Mouse (Mus musculus) brain, embryonic 14.5 days (tissue): ENCODE measurements at regions not wholly inside any gene's neighbourhood (a gene's known extent, or its start where the extent isn't known, plus 50 kb on each side); places are given as distances from the start of the nearest gene placed in this dataset.

Experiments used
- DNase-seq: peaks from one replicate; pipeline ENCODE4 v3.0.0-alpha.2; 2011; ENCODE audit warnings: low read depth
- CTCF ChIP-seq: fragments of 200-500 bp; IDR thresholded peaks from 2 replicates; pipeline ENCODE4 v1.5.1; 2012; ENCODE audit warnings: inconsistent platforms, mild to moderate bottlenecking, moderate library complexity, borderline replicate concordance; ENCODE audit not compliant: insufficient read depth, insufficient read length; ENCODE audit errors: extremely low read depth
- POLR2A ChIP-seq: fragments of 200-500 bp; IDR thresholded peaks from 2 replicates; pipeline ENCODE4 v1.6.1; 2012; ENCODE audit warnings: mild to moderate bottlenecking, inconsistent platforms, borderline replicate concordance; ENCODE audit not compliant: poor library complexity, insufficient read depth, insufficient read length, severe bottlenecking; ENCODE audit errors: extremely low read depth

GRCm38 (mm10) chr15:12066857-12067211, 50.8 kb upstream of the Zfr start:
- DNase-seq, result no peak
- TF ChIP-seq CTCF, result no peak
- TF ChIP-seq POLR2A, result no peak

GRCm38 (mm10) chr15:12066176-12066856, 51.3 kb upstream of the Zfr start:
- TF ChIP-seq CTCF (no peak), POLR2A (no peak)

DNA sequence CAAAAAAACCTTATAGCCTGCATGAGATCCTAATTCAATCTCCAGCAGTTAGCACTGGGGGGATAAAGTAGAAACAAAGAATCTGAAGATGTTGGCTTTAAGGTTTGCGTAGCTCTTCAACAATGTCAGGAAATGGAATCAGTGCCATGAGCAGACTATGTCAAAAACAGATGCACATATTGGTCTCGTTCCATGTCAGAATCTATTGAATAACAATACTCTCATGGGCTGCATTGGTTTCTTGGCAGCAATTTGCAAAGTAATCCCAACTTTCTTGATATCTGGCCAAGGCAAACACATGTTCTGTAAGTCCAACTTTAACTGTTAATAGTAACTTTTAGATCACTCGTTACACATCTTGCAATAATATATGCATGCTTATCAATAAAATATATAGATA, 58.1 kb upstream of the Sub1 start:
- TF ChIP-seq POLR2A, result no peak
- no peak for TF ChIP-seq CTCF

More at GRCm38 (mm10) chr15:12066176-12066856, 51.3 kb upstream of the Zfr start:
- peak; percentile 87 for DNase-seq

GRCm38 (mm10) chr15:12053610-12054009, 56.8 kb upstream of the Sub1 start:
- no peak for DNase-seq
- TF ChIP-seq CTCF (no peak), POLR2A (no peak)

More for the DNA sequence above, 58.1 kb upstream of the Sub1 start:
- no peak for DNase-seq

DNA sequence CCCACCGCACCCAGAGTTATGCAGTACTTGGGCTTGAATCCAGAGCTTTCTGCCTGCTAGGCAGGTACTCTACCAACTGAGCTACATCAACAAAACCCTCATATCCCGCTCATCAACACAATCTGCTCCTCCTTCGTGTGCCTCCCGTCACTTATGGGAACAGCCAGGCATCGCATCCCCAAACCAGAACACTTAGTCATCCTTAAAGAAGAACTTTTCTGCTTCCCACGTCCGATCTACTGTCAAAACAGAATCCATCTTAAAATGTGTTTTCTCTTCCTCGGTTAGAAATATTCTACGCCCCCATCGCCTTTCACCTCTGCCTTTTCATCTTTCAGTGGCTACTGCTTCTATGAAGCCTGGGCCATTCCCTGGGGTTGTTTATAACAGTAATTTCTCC, 52.2 kb upstream of the Sub1 start:
- TF ChIP-seq POLR2A (no peak), CTCF (no peak)
- DNase-seq, result no peak

DNA sequence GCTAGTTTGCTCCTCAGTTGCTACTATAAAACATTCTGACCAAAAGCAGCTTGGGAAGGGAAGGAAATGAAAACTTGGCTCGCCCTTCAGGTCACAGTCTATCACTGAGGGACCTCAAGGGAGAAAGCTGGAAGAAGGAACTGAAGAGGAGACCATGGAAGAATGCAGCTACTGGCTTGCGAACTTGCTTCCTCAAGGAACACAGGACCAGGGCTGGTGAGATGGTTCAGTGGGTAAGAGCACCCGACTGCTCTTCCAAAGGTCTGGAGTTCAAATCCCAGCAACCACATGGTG, 51.4 kb upstream of the Sub1 start:
- DNase-seq, result no peak
- TF ChIP-seq POLR2A, result no peak
- TF ChIP-seq CTCF, result no peak

DNA sequence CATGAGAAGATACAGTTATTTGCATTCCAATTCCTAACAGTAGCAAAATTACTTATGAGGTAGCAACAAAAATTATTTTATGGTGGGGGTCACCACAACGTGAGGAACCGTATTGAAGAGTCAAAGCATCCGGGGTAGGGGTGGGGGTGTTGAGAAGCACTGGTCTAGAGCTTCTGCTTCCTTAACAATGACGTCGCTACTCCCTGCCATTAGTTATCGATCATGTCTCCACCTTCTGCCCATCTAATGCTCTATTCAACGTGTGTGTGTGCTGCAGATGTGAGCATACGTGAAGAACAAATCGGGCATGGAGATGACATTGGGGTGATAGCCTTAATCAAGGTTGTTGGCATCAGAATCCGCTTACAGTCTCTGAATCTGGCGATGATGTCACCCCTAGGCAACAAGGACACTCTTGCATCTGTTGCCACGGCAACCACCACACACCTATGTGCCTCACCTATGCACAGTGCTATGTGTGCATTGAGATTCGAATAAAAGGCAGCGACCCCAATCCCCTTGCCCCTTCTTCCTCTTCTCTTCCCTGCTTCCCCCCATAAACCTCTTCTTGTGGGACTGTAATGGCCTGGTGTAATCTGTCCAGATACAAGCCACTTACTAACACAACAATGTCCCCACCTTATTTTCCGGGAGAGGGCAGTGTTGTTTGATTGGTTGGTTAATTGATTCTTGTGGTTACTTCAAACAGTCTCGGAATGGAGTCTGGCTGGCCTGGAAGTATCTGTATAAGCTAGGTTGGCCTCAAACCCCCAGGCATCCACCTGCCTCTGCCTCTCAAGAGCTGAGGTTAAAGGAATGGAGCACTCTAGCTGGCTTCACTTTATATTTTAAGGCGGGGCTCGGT, 50.8 kb upstream of the Sub1 start:
- no peak for TF ChIP-seq POLR2A
- no peak for TF ChIP-seq CTCF
- DNase-seq, result peak; percentile 45
